Mouse (Mus musculus) spleen, postnatal 36 days (tissue): Measurements from ENCODE around the gene Otub1.

Experiments
- DNase-seq, 2 experiments: peaks; one replicate each; pipeline ENCODE4 v3.0.0; 2022; ENCODE audit warnings: low spot score in 2 of 2, mixed read lengths in 1 of 2

The Otub1 gene

GRCm38 (mm10) chr19:7209907-7210646 lies 4.0 kb upstream of the Otub1 start:
- no peak for DNase-seq

- DNase-seq: no peak
Observed at GRCm38 (mm10) chr19:7205326-7205725, 790 bp downstream of the Otub1 start.

GRCm38 (mm10) chr19:7204898-7205297 lies 1.2 kb downstream of the Otub1 start:
- DNase-seq: no peak

DNA sequence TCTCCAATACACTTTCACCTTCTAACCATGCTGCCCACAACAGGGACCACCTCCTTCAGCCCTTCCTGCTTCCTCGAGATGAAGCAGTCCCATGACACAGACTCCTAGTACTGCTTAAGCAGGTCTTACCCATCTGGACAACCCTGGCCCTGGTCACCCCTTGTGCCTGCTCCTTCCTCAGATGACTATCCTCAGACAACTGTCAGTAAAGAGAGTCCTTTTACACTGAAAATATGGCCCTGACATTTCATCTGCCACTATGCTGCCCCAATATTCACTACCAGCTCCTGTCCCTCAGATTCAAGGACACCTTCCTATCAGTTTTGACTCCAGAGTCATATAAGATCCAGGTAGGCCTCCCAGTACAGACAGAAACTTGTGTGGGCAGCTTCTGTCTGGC lies 5.7 kb downstream of the Otub1 start:
- DNase-seq: no peak

GRCm38 (mm10) chr19:7199089-7199488 lies 7.0 kb downstream of the Otub1 start:
- no peak for DNase-seq

DNA sequence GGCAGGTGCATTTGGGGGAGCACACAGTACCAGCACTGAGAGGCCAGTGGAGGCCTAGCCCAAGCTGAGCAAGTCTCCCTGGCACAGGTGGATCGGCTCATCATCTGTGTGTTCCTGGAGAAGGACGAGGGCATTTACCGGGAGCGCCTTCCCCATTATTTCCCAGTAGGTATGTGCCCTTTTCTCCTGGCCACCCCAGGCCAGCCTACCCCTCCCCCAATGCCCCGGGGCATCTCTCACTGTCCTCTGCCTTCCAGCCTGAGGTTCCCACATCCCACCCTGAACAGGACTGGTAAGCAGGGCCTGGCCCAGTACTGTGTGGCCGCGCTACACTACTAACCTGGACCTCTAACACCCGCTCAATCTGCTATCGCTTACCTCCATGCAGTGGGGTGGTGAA lies 8.7 kb downstream of the Otub1 start:
- DNase-seq: no peak

DNA sequence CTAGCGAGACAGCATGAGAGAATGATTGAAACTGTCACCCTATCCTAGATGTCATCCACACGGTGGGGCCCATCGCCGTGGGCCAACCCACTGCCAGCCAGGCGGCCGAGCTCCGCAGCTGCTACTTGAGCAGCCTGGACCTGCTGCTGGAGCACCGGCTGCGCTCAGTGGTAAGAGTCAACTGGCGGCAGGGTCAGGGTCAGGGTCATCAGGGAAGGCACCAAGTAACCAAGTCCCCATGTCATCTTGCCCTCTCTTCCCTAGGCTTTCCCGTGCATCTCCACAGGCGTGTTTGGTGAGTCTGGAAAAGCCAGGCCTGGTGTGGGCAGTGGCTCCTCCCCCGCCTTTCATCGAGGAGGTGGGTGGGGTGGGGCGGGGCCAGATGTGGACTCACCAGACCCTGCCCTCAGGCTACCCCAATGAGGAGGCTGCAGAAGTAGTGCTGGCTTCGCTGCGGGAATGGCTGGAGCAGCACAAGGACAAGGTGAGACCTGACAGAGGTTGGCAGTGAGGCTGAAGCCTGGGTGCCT lies 9.3 kb downstream of the Otub1 start:
- no peak for DNase-seq

DNA sequence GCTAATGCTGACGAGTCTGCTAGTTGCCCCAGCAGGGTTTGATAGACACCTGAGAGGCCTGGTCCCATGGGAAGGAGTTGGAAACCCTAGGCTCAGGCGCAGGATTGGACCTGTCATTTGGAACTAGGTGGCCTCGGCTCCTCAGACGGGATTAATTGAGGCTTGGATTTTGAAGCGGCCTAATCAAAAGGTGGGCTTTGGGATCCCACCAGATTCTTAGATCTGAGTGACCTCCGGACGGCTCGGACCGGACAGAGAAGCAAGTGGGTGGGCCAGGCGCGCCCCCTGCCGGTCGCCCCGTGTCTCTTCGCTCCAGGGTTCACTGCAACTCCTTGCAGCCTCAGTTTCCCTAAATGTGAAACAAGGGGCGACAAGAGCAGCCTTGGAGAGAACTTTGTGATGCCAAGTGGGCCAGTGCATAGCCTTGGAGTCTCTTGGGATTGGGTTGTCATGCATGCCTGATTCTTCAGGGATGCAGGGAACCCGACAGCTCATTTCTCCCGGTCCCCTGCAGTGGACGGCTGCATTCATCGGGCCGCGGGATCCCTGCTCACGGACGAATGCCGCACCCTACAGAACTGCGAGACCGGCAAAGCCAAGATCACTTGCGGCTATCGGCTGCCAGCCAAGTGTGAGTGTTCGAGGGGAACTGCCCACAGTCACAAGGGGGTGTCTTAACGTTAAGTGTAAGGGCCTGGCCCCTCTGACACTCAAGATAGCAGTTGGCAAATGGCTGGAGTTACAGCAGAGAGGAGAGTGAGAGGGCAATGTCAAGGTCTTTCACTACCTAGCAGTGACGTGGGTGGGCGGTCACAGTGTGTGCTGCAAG lies 10.0 kb downstream of the Otub1 start:
- DNase-seq: peak; percentile 31 to 37

DNA sequence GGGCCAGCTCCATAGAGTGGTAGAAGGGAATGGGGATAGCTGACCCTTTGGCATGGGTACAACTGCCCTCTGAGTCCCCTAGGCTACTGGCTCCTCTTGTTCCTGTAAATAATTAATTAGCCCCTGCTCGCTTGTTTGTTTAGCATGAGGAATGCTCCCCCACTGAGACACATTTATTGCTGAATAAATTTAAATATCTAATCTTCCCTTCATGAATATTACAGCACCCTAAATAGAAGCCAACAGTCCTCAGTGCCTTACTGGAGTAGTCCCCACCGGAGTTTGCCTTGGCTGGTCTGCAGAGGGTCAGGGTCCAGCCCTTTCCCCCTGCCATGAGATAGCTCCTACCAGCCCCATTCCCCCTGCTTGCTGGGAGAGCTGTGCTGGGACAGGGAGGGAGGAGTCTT lies 13.6 kb downstream of the Otub1 start:
- DNase-seq: no peak

- DNase-seq: no peak
Observed at GRCm38 (mm10) chr19:7191639-7192038, 14.5 kb downstream of the Otub1 start.

- no peak for DNase-seq
Observed at GRCm38 (mm10) chr19:7190986-7191385, 15.1 kb downstream of the Otub1 start.

DNA sequence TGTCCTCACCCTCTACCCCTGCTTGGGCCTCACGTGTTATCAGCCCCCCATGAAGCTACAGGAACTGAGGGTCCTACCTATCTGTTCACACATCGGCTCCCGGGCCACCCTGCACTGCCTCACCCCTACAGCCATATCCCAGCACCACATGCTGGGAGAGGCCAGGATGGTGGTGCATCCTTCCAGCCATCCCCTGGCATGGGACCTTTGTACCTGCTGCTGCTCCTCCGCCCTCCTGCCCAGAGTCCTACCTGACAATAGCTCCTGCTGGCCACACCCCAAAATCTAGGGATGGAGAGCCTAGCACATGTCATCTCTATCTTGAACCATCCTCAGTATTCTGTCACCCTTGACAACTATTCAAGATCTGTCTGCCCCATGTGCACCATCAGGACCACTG lies 17.1 kb downstream of the Otub1 start:
- no peak for DNase-seq

- no peak for DNase-seq
Observed at GRCm38 (mm10) chr19:7187157-7187556, 19.0 kb downstream of the Otub1 start.

GRCm38 (mm10) chr19:7185715-7186291 lies 20.3 kb downstream of the Otub1 start:
- DNase-seq: no peak

- no peak for DNase-seq
Observed at GRCm38 (mm10) chr19:7185059-7185458, 21.1 kb downstream of the Otub1 start.

GRCm38 (mm10) chr19:7183419-7183818 lies 22.7 kb downstream of the Otub1 start:
- no peak for DNase-seq

- no peak for DNase-seq
Observed at GRCm38 (mm10) chr19:7182273-7182949, 23.7 kb downstream of the Otub1 start.

GRCm38 (mm10) chr19:7181496-7181895 lies 24.6 kb downstream of the Otub1 start:
- DNase-seq: no peak

- no peak for DNase-seq
Observed at GRCm38 (mm10) chr19:7180756-7181405, 25.2 kb downstream of the Otub1 start.

DNA sequence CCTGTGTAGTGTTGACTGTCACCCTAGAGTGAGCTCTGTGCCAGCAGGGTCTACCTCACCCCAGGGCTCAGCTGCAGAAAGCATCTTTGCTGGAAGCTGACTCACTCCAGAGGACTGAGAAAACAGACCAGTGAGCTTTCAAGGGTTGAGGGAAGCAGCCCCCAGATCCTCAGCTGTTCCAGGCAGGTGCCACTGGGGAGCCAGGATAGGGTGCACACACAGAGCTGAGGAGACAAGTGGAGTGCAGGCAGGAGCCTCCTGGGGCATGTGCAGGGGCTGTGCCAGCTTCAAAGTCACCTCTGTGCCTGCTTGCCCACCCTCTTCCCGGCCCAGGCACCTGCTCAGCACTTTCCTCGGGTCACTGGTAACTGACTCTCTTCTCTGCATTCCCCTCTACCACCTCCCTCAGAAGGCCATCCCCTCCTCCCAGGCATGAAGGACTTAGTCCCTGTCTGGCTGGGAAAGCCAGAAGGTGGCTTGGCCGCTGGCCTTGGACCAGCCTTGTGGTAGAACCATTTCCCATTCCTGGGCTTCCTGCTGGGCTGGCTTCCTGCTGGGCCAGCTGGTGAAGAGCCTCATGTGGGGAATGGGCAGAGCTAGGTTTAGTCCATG lies 27.2 kb downstream of the Otub1 start:
- no peak for DNase-seq
